Mouse (Mus musculus) layer of hippocampus, adult 8-10 months (tissue): ENCODE data around the gene Selenon. TPM values are rescaled to one million over a fixed set of nuclear protein-coding genes. Genes with fewer than 3 reads are reported as not detected.

Experiments
- DNase-seq, 2 experiments: peaks; one replicate each; pipeline ENCODE4 v3.0.0; 2022; ENCODE audit warnings: low spot score in 2 of 2
- total RNA-seq, 4 experiments: library from RNA; stranded (reverse); gene quantifications; 2 replicates each; pipeline ENCODE4 v1.2.4; 2022

Gene Selenon
- total RNA-seq, 4 experiments from 2014 or later: 18.4 to 22.8 (median 21.2) TPM

DNA sequence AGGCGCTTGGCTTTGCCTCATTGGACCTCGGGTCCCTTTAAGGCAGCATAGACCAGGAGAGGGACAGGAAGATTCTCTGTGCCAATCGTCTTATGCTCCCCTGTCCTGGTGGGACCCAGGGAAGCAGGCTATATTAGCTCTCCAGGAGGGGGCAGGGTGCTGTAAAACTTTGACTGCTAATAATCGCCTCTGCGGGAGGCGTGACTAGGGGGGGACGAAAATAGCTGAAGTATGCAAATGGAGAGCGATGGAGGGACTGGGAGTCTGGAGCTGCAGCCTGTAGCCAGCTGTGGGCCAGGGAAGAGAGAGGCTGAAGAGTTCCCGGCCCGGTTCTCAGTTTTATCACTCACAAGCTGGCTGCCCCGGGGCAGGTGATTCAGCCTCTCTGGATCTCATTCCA lies 27.2 kb upstream of the Selenon start:
- DNase-seq: no peak

DNA sequence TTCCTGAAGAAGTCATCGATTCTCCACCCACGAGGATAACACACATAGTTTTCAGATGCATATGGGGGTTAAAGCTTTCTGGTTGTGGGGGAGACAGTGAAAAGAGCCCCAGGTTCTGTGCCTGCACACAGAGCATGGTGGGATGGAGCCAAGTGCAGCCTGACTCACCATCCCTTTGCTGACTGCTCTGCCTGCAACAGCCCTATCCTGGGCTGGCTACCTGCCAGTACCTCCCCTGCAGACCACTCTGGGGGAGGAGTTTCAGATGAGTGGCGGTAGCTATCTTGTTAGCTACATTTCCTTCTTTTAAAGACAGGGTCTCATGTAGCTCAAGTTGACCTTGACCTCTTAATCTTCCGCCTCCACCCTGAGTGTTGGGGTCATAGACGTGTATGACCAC lies 26.4 kb upstream of the Selenon start:
- DNase-seq: no peak

DNA sequence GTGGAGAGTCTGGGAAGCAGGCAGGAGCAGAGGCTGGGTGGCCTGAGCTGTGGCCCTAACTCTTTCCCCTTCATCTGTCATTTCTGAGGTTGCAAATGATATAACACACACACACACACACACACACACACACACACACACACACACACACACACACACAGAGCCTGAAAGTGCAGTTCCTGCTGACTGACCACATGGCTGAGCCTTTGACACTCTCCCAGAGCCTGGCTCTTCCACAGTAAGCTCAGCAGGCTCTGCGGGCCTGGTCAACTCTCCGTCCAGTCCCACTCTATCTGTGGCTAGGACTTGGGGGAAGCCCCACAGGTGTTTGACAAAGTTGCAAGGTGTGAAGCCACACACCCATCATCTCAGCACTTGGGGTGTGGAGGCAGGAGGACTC lies 25.3 kb upstream of the Selenon start:
- no peak for DNase-seq

DNA sequence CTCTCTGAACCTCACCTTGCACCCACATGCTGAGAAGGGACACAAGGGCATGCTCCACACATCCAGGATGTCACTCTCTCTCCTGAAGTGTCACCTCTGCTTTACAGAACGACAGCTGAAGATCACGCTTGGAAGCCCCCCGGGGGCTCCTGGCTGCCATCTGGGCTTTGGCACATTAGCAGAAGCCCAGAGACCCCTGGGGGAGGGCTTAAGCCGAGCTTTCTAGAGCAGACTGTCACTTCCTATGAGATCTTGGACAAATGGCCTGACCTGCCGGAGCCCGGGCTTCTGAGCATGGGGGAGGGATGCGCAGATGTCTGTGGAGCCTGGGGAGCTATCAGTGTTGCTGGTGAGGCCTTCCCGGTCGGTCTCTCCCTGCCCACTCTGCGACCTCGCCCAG lies 23.5 kb upstream of the Selenon start:
- no peak for DNase-seq

DNA sequence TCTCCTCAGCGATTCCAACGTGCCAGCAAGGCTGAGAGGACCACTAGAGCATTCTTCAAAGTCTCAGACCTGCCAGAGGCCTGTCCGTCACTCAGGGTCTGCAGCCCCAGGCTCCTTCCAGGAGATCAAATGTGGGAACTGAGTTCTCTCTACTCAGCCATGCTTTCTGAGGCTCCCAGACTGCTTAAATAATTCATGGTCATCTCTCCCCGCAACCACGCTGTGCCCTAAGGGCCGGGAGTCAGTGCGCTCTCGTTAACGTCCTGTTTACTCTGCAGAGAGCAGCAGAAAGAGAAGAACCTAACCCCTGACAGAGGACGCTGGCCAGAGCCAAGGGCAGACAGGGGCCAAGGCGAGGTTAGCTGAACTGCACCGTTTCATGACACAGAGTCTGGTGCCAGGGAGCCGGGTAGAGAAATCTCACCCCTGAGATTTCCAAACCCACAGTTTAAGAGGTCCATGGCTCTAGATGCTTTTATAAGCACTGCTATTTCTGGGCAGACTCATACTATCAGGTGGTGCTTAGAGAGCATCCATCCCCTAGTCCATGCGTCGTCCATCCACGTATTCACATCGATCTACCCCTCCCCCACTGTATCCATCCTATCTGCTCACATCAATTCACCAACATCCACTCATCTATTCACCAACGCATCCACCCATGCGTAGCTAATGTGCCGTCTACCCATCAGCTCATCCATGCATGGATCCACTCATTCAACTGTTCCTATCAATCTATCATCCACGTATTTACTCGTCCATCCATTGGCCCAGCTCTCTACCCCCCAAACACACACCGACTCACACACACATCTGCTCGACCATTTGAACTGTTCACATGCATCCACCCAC lies 20.7 kb upstream of the Selenon start:
- DNase-seq: no peak

DNA sequence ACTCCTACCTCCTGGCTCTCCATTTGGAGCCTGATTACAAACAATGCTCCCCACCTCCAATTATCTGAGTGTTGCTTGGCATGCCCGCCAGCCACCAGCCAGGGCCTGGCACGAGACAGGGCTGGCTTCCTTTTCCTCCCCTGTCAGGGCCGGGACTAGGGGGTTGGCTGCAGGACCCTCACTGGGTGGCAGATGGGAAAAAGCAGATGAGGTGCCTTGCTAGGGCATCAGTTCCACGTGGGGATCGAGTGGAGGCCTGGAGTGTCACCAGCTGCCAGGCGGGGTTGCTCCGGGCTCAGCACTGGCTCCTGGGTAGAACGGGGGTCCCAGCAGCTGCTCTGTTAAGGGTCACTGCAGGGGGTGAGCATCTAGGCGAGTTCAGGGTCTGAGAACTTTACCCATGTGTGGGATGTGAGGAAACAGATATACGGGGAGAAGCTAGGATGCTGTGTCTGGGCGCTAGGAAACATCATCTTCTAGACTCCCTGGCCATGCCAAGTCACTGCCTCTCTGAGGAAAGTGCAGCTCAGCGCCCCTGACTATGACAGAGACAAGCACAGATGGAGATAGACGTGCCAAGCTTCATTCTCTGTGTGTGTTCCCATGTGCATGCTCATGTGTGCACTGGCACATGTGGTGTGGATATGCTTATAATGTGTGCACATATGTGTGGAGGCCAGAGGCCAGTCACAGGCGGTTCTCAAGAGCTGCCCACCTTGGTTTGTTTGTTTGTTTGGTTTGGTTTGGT lies 18.9 kb upstream of the Selenon start:
- no peak for DNase-seq

DNA sequence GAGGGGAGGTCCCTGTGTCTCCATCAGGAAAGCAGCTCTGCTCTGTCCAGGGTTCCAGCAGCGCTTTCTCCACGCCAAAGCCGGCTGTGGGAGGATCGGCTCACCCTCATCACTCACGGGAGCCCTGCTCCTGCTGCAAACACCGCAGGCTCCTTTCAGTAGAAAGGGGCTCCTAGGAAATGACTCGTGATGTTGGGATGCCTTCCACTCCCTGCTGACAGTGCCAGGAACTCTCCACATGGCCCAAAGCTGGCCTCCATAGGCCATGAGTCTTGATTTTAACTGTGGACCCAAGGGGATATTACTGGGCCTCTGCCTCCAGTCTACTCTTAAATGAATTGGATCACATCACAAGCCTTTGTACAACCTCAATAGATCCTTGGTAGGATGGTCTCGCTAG lies 17.9 kb upstream of the Selenon start:
- no peak for DNase-seq

DNA sequence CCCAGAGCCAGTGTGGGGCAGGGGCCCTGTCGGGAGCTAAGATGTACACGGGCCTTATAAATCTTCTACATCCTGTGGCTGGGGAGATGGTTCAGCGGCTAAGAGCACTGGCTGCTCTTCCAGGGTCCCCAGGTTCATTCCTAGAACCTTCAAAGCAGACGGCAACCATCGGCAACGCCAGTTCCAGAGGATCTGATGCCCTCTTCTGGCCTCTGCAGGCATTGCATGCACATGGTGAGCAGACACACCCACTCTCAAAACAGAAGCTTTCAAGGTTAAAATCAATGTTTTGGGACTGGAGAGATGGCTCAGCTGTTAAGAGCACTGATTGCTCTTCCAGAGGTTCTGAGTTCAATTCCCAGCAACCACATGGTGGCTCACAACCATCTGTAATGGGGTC lies 17.2 kb upstream of the Selenon start:
- no peak for DNase-seq

DNA sequence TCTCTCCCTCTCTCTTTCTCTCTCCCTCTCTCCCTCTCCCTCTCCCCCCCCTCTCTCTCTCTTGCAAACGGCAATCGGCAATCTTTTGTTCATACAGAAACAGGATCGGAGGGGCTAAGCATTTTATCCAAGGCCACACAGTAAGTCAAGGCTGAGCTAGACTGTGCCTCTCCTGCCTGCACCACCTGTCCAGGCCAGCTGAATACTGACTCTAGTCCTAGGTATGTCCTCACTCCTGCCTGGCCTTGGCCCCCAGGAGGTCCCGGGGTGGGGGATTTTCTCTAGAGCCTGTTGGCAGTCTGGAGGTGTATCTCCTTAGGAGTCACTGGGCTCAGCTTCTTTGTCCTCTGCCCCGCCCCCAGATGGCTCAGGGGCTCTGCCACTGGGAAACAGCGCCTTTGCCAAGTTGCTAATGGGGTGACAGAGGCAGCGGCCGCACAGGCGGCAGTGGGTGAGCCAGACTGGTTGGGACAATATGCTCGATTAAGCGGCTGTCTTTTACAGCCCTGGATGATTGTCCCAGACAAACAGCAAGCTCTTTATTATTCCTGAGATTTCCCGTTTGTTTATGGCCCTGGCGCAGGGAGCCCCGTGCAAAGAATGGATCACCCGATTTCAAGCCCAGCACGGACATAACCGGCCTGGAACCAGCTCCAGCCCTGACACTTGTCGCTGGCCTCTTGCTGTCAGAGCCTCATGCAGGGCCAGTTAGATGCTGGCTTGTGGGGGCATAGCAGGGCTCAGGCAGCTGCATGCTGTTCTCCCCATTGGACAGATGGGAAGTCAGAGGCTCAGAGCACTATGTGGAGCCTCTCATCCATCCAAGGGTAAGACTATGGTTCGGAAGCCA lies 15.6 kb upstream of the Selenon start:
- DNase-seq: peak; percentile 41 to 53

DNA sequence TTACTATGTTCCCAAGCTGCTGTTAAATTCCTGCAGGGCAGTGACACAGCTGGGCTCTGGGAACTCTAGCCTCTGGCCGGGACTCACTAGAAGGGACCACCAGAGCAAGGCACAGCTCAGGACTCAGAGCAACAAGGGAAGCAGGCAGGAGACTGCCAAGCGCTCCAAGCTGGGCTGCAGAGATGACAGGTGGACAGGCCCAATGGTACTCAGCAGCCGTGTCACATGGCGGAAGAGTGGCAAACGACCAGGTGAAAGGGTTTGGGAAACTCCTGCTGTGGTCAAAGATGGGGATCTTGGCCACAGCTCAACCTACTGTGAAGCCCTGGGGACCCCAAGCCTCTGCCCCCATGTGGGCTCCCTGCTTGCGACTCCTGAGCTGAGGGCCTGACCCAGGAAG lies 12.1 kb upstream of the Selenon start:
- no peak for DNase-seq

DNA sequence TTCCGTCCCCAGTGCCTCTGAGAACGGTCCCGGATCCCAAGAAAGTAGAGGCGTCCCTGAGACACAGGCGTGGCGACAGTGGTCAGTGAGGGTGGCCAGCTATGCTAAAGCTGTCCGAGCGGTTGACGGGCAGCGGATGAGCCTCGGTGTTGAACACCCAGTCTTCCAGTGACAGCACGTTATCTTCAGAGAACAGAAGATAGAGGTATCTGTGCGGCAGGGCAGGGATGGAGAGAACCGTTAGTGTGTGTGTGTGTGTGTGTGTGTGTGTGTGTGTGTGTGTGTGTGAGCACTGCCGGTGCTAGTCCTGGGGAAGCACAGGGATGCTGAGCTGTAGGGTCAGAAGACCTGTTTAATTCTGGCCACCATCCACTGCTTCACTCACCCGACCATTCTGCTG lies 11.7 kb upstream of the Selenon start:
- no peak for DNase-seq

DNA sequence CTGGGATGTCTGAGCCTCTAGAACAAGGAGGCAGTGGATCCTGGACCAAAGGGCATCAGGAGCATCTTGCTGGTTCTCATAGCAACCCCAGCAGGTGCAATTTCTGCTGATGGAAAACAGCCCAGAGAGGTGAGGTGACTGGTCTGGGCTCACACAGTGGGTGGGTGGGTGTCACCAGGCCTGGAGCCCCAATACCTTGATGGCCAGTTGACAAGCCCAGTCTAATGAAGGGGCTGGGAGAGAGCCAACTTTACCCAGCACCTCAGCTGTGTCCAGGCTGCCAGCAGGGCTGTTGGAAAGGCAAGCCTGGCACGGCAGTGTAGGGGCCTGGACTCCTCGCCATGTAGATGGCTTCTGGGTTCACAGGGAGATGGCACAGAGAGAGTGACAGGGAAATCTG lies 10.0 kb upstream of the Selenon start:
- DNase-seq: no peak

DNA sequence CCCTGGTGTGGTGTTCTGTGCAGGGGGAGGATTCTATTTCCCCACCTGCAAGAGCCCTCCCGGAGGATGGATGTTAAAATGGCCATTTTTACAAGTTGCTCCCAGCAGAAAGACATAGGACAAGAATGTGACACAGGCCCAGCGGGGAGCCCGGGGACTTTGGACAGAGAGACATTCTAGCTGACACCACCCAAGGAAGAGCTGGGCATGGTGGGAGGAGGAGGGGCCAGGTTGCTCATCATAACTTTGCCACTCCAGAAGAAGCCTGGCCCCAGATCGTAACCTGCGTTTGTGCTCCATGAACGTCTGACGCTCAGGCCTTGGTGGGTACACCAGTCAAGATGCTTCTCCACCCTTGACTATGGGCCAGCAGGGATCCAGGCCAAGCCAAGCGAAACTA lies 8.7 kb upstream of the Selenon start:
- DNase-seq: no peak

DNA sequence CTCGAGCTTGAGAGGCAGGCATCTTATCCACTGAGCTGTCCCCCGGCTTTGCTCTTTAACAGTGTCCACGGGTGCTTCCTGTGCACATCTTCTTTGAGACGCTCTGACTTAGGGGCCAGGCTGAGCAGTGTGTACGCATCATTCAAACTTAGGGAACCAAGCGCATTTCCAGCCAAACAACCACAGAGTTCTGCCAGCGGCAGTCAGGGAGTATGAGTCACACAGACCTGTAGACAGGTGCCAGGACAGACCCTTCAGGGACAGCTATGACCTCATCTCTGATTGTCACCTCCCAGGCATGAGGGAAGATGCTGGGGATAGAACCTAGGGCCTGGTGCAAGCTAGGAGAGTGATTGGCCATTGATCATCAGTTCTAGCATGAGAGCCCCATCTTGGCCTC lies 7.2 kb upstream of the Selenon start:
- no peak for DNase-seq

DNA sequence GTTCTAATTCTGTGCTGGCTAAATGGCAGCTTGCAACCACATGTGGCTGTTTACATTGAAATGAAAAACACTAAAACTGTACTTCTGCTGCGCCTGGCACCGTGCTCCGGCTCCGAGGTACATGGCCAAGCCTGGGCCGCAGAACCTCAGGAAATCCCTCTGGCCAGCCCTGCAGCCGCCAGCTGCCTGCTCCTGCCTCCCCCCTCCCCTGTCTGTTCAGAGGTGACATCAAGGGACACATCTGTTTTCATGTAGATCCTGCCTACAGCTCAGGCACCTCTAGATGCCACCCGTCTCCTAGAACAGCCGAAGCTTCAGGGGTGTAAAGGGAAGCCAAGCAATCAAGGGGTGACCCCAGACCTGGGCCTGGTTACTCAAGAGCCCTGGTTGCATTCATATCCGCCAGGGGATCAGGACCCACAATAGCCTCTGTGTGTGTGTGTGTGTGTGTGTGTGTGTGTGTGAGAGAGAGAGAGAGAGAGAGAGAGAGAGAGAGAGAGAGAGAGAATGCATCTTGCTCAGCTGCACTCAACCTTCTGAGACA lies 6.7 kb upstream of the Selenon start:
- no peak for DNase-seq

DNA sequence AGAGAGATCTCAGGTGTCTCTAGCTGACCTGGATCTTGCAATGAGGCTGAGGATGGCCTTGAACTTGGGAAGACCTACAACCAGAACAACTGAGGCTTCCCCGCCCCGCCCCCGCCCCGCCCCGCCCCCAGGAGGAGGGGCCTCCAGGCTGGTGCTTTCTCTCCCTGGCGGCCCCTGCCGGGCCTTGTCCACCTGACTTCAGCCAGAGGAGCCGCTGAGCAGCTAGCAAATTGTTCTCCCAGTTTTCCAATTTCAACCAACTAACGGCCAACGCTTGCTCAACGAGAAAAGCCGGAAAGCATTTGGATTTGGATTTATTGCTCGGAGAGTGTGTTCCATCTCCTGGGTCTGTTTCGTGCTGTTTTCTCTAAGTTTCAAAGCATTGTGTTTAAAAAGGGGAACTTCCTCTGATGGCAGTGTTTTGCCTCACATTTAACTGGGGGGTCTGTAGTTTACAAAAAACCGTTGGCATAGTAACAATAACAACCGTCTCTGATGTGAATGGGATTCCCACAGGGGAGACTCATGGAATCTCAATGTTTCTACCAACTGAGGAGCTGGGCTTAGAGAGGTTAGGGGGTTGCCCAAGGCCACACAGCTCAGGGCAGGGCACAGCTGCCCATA lies 5.8 kb upstream of the Selenon start:
- no peak for DNase-seq

DNA sequence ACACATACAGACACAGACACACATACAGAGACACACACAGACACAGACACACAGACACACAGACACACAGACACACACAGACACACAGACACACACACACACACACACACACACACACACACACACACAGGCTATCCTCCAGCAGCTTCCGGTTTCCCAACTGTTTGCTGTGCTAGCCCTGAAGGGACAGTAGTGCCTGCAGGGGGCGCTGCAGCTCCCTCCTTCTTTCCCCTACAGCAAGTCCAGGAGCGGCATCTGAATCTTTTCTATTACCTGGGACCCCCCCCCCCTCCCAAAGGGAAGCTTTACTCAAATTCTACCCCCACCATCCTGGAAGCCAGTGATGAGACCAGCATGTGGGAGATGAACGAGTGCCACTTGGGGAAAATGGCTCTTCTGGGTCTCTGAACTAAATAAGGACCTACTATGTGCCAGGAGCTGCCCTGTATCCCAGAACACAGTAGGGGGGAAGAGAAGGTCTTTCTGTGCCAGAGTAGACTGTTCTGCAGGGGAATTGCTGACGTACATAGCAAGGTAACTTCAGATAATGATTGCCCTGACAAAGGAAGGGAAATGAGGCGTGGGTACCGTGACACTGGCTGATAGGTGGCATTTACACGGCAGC lies 4.1 kb upstream of the Selenon start:
- DNase-seq: no peak

DNA sequence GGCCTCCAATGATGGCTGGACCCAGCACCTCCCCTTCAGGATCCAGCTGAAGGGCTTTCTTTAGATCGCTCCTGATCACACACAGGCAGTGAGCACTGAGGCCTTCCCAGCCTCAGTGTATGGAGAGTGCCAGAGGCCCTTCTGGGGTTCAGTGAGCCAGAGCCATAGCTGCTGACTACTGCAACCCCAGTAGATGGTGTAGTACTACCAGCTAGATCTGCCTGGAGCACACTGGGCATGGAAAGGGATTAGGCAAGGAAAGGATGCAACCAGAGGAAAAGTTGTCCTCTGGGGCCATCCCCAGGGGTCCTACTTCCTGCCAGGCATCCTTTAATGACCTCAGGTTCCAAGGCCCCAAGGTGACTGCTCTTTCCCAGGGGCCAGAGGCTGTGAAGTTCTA lies 1.7 kb upstream of the Selenon start:
- DNase-seq: no peak

DNA sequence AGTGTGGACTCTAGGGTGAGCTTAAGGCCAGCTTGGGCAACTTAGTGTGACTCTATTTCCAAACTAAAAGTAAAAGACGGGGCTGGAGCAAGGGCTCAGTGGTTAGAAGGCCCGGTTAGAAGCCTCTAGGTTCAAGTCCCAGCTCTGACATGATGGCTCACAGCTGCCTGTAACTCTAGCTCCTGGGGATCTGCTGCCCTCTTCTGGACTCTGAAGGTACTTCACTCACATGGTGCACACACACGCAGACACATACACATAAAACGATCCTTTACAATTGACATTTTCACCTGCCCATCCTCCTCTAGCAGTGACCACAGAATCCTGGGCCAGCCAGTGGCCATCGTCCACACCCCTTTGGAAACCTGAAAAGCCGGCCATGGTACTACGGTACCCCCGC lies 2.1 kb downstream of the Selenon start:
- DNase-seq: no peak

DNA sequence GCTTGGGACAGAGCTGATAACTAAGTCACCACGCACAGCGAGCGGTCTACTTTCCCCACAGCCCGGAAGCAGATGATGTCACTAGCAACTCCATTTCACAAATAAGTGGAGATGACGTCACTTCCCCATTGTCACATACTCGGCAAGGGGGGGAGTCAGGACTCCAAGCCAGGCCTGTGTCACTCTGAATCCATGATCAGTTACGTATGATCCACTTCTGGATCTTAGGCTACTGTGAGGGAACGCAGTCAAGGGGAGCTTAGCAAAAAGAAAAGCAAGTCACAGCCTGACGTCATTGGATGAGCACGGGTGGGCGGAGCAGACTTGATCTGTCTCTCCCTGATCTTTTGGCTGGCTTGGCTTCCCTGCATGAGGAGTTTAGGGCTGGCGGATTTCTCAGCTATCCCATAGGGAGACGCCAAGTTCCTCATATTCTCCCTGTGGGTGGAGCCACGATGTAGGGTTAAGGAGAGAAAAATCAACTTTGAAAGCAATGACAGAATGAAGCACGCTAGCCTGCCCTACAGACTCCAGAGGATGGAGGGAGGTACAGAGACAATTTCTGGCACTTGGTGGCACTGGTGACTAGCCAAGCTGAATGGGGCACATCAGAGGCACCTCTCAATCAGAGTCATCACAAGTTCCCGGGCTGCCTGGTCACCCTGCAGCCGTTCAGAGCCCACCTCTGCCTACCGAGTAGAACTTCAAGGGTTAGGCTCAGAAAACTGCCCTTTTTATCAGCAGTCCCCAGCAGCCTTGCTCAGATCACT lies 3.6 kb downstream of the Selenon start:
- DNase-seq: no peak
